Mouse (Mus musculus): ENCODE data around the gene Gdf5.

- TF ChIP-seq POLR2A (IDR thresholded peaks at IDR 0.05; ENCODE audit: borderline replicate concordance, low read depth, low read length) (no peak), CTCF (IDR thresholded peaks at IDR 0.05; ENCODE audit: low read depth, low read length) (no peak)
Observed at GRCm38 (mm10) chr2:155914684-155915083, 30.5 kb downstream of the Gdf5 start.

Measured in bone marrow macrophage, adult 2 months (primary cell).